Mouse (Mus musculus): ENCODE measurements at regions not wholly inside any gene's neighbourhood (a gene's known extent, or its start where the extent isn't known, plus 50 kb on each side); places are given as distances from the start of the nearest gene placed in this dataset.

GRCm38 (mm10) chr15:5464732-5465131 is 220.7 kb upstream of the Ptger4 start:
- H3K4me1 ChIP-seq, result 0 out of 2 replicates have a peak, but pooled peaks cover 5% of the 10 kb centered on the region
- H3K4me2 ChIP-seq (replicated peaks), result no peak overlapping the region
- no peaks in the 10 kb centered on the region for H3K27me3 ChIP-seq
- ATAC-seq (ENCODE audit: insufficient number of reproducible peaks, insufficient read depth, low FRiP score, low TSS enrichment), result no peak
- H3K9ac ChIP-seq, result no peak overlapping the region
- H3K4me3 ChIP-seq, result no peak overlapping the region
- WGBS, result 89% methylated on average over 5 of the region's 5 CpGs
- H3K36me3 ChIP-seq, result no peaks in the 10 kb centered on the region
- no peak overlapping the region for H3K27ac ChIP-seq
- no peaks in the 10 kb centered on the region for H3K9me3 ChIP-seq

- Histone ChIP-seq H3K27me3 (no peaks in the 10 kb centered on the region), H3K4me2 (replicated peaks) (no peak overlapping the region), H3K4me3 (no peak overlapping the region), H3K4me1 (0 out of 2 replicates have a peak, but pooled peaks cover 5% of the 10 kb centered on the region), H3K27ac (no peak overlapping the region), H3K9me3 (no peaks in the 10 kb centered on the region), H3K36me3 (no peaks in the 10 kb centered on the region), H3K9ac (no peak overlapping the region)
- WGBS, result 45% methylated on average over 3 of the region's 3 CpGs
- no peak for ATAC-seq (ENCODE audit: insufficient number of reproducible peaks, insufficient read depth, low FRiP score, low TSS enrichment)
These were observed 224.6 kb upstream of the Ptger4 start for GRCm38 (mm10) chr15:5468535-5469073.

- ATAC-seq (ENCODE audit: insufficient number of reproducible peaks, insufficient read depth, low FRiP score, low TSS enrichment), result no peak
- H3K27ac ChIP-seq, result no peak overlapping the region
- no peak overlapping the region for H3K9ac ChIP-seq
- no peak overlapping the region for H3K4me2 ChIP-seq (replicated peaks)
- H3K36me3 ChIP-seq, result no peaks in the 10 kb centered on the region
- no peaks in the 10 kb centered on the region for H3K9me3 ChIP-seq
- WGBS, result 55% methylated on average over 1 of the region's 1 CpGs
- H3K4me1 ChIP-seq, result no peaks in the 10 kb centered on the region
- no peak overlapping the region for H3K4me3 ChIP-seq
- no peaks in the 10 kb centered on the region for H3K27me3 ChIP-seq
These were observed 231.5 kb upstream of the Ptger4 start for GRCm38 (mm10) chr15:5475389-5475995.

GRCm38 (mm10) chr15:5493286-5493685 is 249.3 kb upstream of the Ptger4 start:
- H3K4me3 ChIP-seq, result no peak overlapping the region

GRCm38 (mm10) chr15:5495187-5495849 is 251.3 kb upstream of the Ptger4 start:
- H3K9me3 ChIP-seq, result no peaks in the 10 kb centered on the region
- H3K36me3 ChIP-seq, result no peaks in the 10 kb centered on the region
- H3K4me3 ChIP-seq, result no peak overlapping the region
- no peak overlapping the region for H3K27ac ChIP-seq
- H3K9ac ChIP-seq, result no peak overlapping the region
- no peak overlapping the region for H3K4me2 ChIP-seq (replicated peaks)
- no peaks in the 10 kb centered on the region for H3K4me1 ChIP-seq
- no peaks in the 10 kb centered on the region for H3K27me3 ChIP-seq
- ATAC-seq (ENCODE audit: insufficient number of reproducible peaks, insufficient read depth, low FRiP score, low TSS enrichment), result no peak
- WGBS, result 88% methylated on average over 8 of the region's 8 CpGs

More at GRCm38 (mm10) chr15:5493286-5493685, 249.3 kb upstream of the Ptger4 start:
- no peak overlapping the region for H3K27ac ChIP-seq
- H3K27me3 ChIP-seq, result no peaks in the 10 kb centered on the region
- no peak for ATAC-seq (ENCODE audit: insufficient number of reproducible peaks, insufficient read depth, low FRiP score, low TSS enrichment)
- H3K9me3 ChIP-seq, result no peaks in the 10 kb centered on the region
- H3K4me1 ChIP-seq, result no peaks in the 10 kb centered on the region
- H3K4me2 ChIP-seq (replicated peaks), result no peak overlapping the region
- no peaks in the 10 kb centered on the region for H3K36me3 ChIP-seq
- no peak overlapping the region for H3K9ac ChIP-seq
- 82% methylated on average over 3 of the region's 3 CpGs for WGBS

GRCm38 (mm10) chr15:5495954-5496353 is 252.0 kb upstream of the Ptger4 start:
- no peak for ATAC-seq (ENCODE audit: insufficient number of reproducible peaks, insufficient read depth, low FRiP score, low TSS enrichment)
- Histone ChIP-seq H3K36me3 (no peaks in the 10 kb centered on the region), H3K27ac (no peak overlapping the region), H3K4me3 (no peak overlapping the region), H3K4me2 (replicated peaks) (no peak overlapping the region), H3K27me3 (no peaks in the 10 kb centered on the region), H3K4me1 (no peaks in the 10 kb centered on the region), H3K9ac (no peak overlapping the region), H3K9me3 (no peaks in the 10 kb centered on the region)
- WGBS, result 81% methylated on average over 2 of the region's 2 CpGs

- Histone ChIP-seq H3K4me2 (replicated peaks) (no peak overlapping the region), H3K27ac (no peak overlapping the region), H3K4me3 (no peak overlapping the region), H3K36me3 (no peaks in the 10 kb centered on the region), H3K4me1 (no peaks in the 10 kb centered on the region), H3K9ac (no peak overlapping the region), H3K27me3 (no peaks in the 10 kb centered on the region), H3K9me3 (no peaks in the 10 kb centered on the region)
- 92% methylated on average over 3 of the region's 3 CpGs for WGBS
- ATAC-seq (ENCODE audit: insufficient number of reproducible peaks, insufficient read depth, low FRiP score, low TSS enrichment), result no peak
These were observed 260.5 kb upstream of the Ptger4 start for GRCm38 (mm10) chr15:5504502-5504901.

GRCm38 (mm10) chr15:5506848-5507544 is 263.0 kb upstream of the Ptger4 start:
- no peaks in the 10 kb centered on the region for H3K9me3 ChIP-seq
- H3K4me2 ChIP-seq (replicated peaks), result no peak overlapping the region
- H3K27me3 ChIP-seq, result no peaks in the 10 kb centered on the region
- H3K36me3 ChIP-seq, result no peaks in the 10 kb centered on the region
- no peaks in the 10 kb centered on the region for H3K4me1 ChIP-seq
- no peak overlapping the region for H3K27ac ChIP-seq
- no peak for ATAC-seq (ENCODE audit: insufficient number of reproducible peaks, insufficient read depth, low FRiP score, low TSS enrichment)
- WGBS, result 76% methylated on average over 5 of the region's 5 CpGs
- H3K4me3 ChIP-seq, result no peak overlapping the region
- H3K9ac ChIP-seq, result no peak overlapping the region

- 83% methylated on average over 3 of the region's 3 CpGs for WGBS
- H3K27ac ChIP-seq, result no peak overlapping the region
- no peaks in the 10 kb centered on the region for H3K36me3 ChIP-seq
- no peak overlapping the region for H3K4me3 ChIP-seq
- no peak overlapping the region for H3K4me2 ChIP-seq (replicated peaks)
- no peaks in the 10 kb centered on the region for H3K9me3 ChIP-seq
- ATAC-seq (ENCODE audit: insufficient number of reproducible peaks, insufficient read depth, low FRiP score, low TSS enrichment), result no peak
- H3K4me1 ChIP-seq, result no peaks in the 10 kb centered on the region
- no peaks in the 10 kb centered on the region for H3K27me3 ChIP-seq
- H3K9ac ChIP-seq, result no peak overlapping the region
These were observed 263.5 kb upstream of the Ptger4 start for GRCm38 (mm10) chr15:5507545-5507913.

- Histone ChIP-seq H3K4me2 (replicated peaks) (no peak overlapping the region), H3K36me3 (no peaks in the 10 kb centered on the region), H3K9me3 (no peaks in the 10 kb centered on the region), H3K9ac (no peak overlapping the region), H3K27ac (no peak overlapping the region), H3K27me3 (no peaks in the 10 kb centered on the region), H3K4me3 (no peak overlapping the region), H3K4me1 (no peaks in the 10 kb centered on the region)
- WGBS, result 66% methylated on average over 3 of the region's 3 CpGs
- no peak for ATAC-seq (ENCODE audit: insufficient number of reproducible peaks, insufficient read depth, low FRiP score, low TSS enrichment)
These were observed 266.1 kb upstream of the Ptger4 start for GRCm38 (mm10) chr15:5510056-5510455.

GRCm38 (mm10) chr15:5511046-5511445 is 267.1 kb upstream of the Ptger4 start:
- H3K9ac ChIP-seq, result no peak overlapping the region
- no peak overlapping the region for H3K4me3 ChIP-seq
- no peaks in the 10 kb centered on the region for H3K4me1 ChIP-seq
- no peak overlapping the region for H3K27ac ChIP-seq
- no peaks in the 10 kb centered on the region for H3K9me3 ChIP-seq
- H3K4me2 ChIP-seq (replicated peaks), result no peak overlapping the region
- no peak for ATAC-seq (ENCODE audit: insufficient number of reproducible peaks, insufficient read depth, low FRiP score, low TSS enrichment)
- WGBS, result 88% methylated on average over 3 of the region's 3 CpGs
- no peaks in the 10 kb centered on the region for H3K27me3 ChIP-seq
- H3K36me3 ChIP-seq, result no peaks in the 10 kb centered on the region

- H3K9ac ChIP-seq, result no peak overlapping the region
- 89% methylated on average over 5 of the region's 5 CpGs for WGBS
- H3K4me1 ChIP-seq, result no peaks in the 10 kb centered on the region
- no peaks in the 10 kb centered on the region for H3K27me3 ChIP-seq
- H3K9me3 ChIP-seq, result no peaks in the 10 kb centered on the region
- no peak overlapping the region for H3K27ac ChIP-seq
- no peaks in the 10 kb centered on the region for H3K36me3 ChIP-seq
- no peak overlapping the region for H3K4me3 ChIP-seq
- no peak overlapping the region for H3K4me2 ChIP-seq (replicated peaks)
- no peak for ATAC-seq (ENCODE audit: insufficient number of reproducible peaks, insufficient read depth, low FRiP score, low TSS enrichment)
These were observed 268.6 kb upstream of the Ptger4 start for GRCm38 (mm10) chr15:5512546-5512945.
